In the genomic region with DNA sequence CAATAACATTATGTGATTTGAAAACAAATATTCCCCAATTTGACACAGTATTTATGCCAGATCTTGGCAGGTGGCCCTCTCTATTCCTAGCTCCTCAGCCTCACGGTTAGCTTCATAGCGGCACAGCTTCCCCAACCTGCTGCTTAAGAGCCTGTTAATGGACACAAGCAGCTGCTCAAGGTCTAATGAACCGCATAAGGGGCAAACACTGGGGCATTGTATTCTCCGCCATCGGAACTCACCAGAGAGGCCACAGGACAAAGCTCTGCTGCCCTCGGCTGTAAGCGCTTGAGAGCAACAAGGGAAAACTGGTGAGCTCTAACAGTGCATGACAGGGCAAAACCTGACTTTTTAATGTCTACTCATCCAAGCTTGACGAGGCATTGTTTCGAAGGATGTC, we compare ENCODE assay signal across 11 mouse cellular contexts. TPM values are rescaled to one million over a fixed set of nuclear protein-coding genes. Genes with fewer than 3 reads are reported as not detected.
A peak's percentile ranks its signal among the peaks of the same experiment; 100 is the strongest.
DNase-seq lines count a peak whose midpoint lies in the region; TF ChIP-seq lines count a peak whose summit lies in the region.
"Had no signal": no experiment of that assay in that cellular context is flagged by ENCODE, and none has a peak within 500 bp of the region (broad histone marks: within the 10 kb centered on the region; RNA-seq: fewer than 3 reads in every experiment).

No protein-coding gene starts in this region.

- no peaks in the 10 kb centered on the region for H3K27me3 ChIP-seq in myocyte (ENCODE audit: control insufficient read depth, insufficient read depth, insufficient read length)
- H3K27me3 ChIP-seq: CH12.LX had no signal

- no peak overlapping the region for H3K4me3 ChIP-seq in myocyte
- H3K4me3 ChIP-seq: lung, embryonic 15.5 days had no signal

- H3K36me3 ChIP-seq in myocyte (ENCODE audit: control insufficient read depth, insufficient read depth): no peaks in the 10 kb centered on the region
- H3K36me3 ChIP-seq: lung, embryonic 15.5 days had no signal

- no peak overlapping the region for H3ac ChIP-seq in myocyte (ENCODE audit: control insufficient read depth, insufficient read length)

- peak; percentile 6 for DNase-seq in layer of hippocampus, adult 11-12 months (ENCODE audit: low spot score)
- no peak for DNase-seq in layer of hippocampus, postnatal 25 days (ENCODE audit: extremely low spot score in 1 of 2, low spot score in 1 of 2)
- DNase-seq in cerebellum, adult 9-11 months: peak; percentile 54
- peak; percentile 56 for DNase-seq in forelimb bud, embryonic 11.5 days (ENCODE audit: low read depth, low spot score)
- no peak for DNase-seq in gastrocnemius, postnatal 25 days
- DNase-seq in adrenal gland, postnatal 25 days: no peak
- DNase-seq in left cerebral cortex, adult 11 months (ENCODE audit: low spot score): no peak
- DNase-seq: adrenal gland, postnatal 36 days had no signal

- TF ChIP-seq POLR2A in myocyte (IDR thresholded peaks at IDR 0.05; ENCODE audit: insufficient read length, low read depth): no peak

- no peak overlapping the region for H3K4me2 ChIP-seq in myocyte (ENCODE audit: low read depth)
- H3K4me2 ChIP-seq: lung, embryonic 15.5 days had no signal

- H3K79me2 ChIP-seq in myocyte (ENCODE audit: control insufficient read depth, insufficient read depth): no peaks in the 10 kb centered on the region

TF ChIP-seq in myocyte, 11 proteins besides CTCF, POLR2A, EP300 and RAD21:
- no peak for TF ChIP-seq TCF12 (IDR thresholded peaks at IDR 0.05; ENCODE audit: insufficient read depth, poor library complexity, severe bottlenecking)
- TF ChIP-seq MYOD1 (IDR thresholded peaks at IDR 0.05; ENCODE audit: control insufficient read depth in 1 of 3, insufficient read length in 2 of 3, low read depth in 2 of 3): peak in 2 of 3 experiments; percentile 54 to 65
- no peak for TF ChIP-seq E2F4 (IDR thresholded peaks at IDR 0.05; ENCODE audit: insufficient read depth)
- TF ChIP-seq USF1 (IDR thresholded peaks at IDR 0.05; ENCODE audit: low read depth): no peak
- no peak for TF ChIP-seq CEBPB (IDR thresholded peaks at IDR 0.05; ENCODE audit: insufficient read depth, poor library complexity, severe bottlenecking)

RNA-seq across cellular contexts. Expression of a gene that starts 2.0 kb away (rescaled TPM):
- total RNA-seq in layer of hippocampus, postnatal 25 days (2021): 1 to 10 TPM; 5.7 to 6.1 TPM
- polyA plus RNA-seq in myocyte (2012; fragmentation: generic; extraction: Trizol): 0.02 TPM
- under 1 TPM; 0.13 to 0.16 TPM for total RNA-seq in gastrocnemius, postnatal 25 days (2021)
- 1.7 and 2.6 TPM in 2 replicates for total RNA-seq in adrenal gland, postnatal 25 days (2021)
- total RNA-seq: CH12.LX had no signal

Comparison
In these comparisons a context has a peak if more than half of its experiments do, and no peak if none do; other contexts are left out.
1. DNase-seq: peak in layer of hippocampus, adult 11-12 months (single experiment), cerebellum, adult 9-11 months (single experiment) and forelimb bud, embryonic 11.5 days (single experiment); none in layer of hippocampus, postnatal 25 days (0 of 2), gastrocnemius, postnatal 25 days (single experiment), adrenal gland, postnatal 25 days (single experiment) and left cerebral cortex, adult 11 months (single experiment).